Mouse (Mus musculus): ENCODE measurements around the gene Tiam1. TPM values are rescaled to one million over a fixed set of nuclear protein-coding genes. Genes with fewer than 3 reads are reported as not detected.

The Tiam1 gene
- polyA plus RNA-seq, 2 experiments: 1.6 to 4.2 TPM

DNA sequence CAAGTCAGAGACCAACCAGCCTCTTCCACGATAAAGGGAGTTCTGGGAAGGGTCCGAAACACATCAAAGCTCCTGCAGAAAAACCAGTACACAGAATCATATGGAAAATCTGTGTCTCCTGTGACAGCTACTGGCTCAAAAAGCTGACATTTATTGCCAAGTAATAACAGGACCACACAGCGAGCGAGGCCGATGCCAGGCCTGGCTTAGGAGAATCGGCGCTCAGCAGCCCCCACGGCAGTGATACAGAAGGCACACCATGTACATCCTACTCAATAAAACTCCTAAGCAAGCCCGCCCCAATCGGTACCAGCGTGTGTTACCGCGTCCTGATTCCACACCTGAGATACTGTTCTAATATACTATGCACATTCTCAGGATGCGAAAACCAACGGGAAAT, 226.2 kb downstream of the Tiam1 start:
- ATAC-seq (ENCODE audit: insufficient read depth) (no peak), DNase-seq (ENCODE audit: low read depth in 3 of 3, low spot score in 3 of 3) (no peak)
- Histone ChIP-seq H3K36me3 (replicated peaks; ENCODE audit: control insufficient read depth, insufficient read depth, low read depth) (no peaks in the 10 kb centered on the region), H3K9ac (replicated peaks) (no peak overlapping the region), H3K27me3 (ENCODE audit: control insufficient read depth, insufficient read depth, low read length) (no peaks in the 10 kb centered on the region), H3K4me3 (ENCODE audit: insufficient read depth in 1 of 2, low read depth in 2 of 2, low read length in 2 of 2) (no peak overlapping the region), H3K27ac (no peak overlapping the region), H3K9me3 (ENCODE audit: control insufficient read depth, low read length) (no peaks in the 10 kb centered on the region), H3K4me2 (ENCODE audit: low read depth) (no peak overlapping the region), H3K4me1 (replicated peaks; ENCODE audit: control insufficient read depth in 2 of 2, insufficient read depth in 2 of 2, low read length in 1 of 2) (no peaks in the 10 kb centered on the region)
- no peak for TF ChIP-seq EP300 (IDR thresholded peaks at IDR 0.05; ENCODE audit: low read depth)
- TF ChIP-seq CTCF (IDR thresholded peaks at IDR 0.05; ENCODE audit: low read depth): no peak
- 83% methylated on average over 15 of the region's 15 CpGs for WGBS (ENCODE audit: insufficient replicate concordance)

GRCm38 (mm10) chr16:89914946-89915345, 228.6 kb downstream of the Tiam1 start:
- no peak for TF ChIP-seq EP300 (IDR thresholded peaks at IDR 0.05; ENCODE audit: low read depth)
- TF ChIP-seq CTCF (IDR thresholded peaks at IDR 0.05; ENCODE audit: low read depth): no peak
- 81% methylated on average over 4 of the region's 4 CpGs for WGBS (ENCODE audit: insufficient replicate concordance)
- no peak overlapping the region for H3K4me2 ChIP-seq (ENCODE audit: low read depth)
- H3K27ac ChIP-seq: no peak overlapping the region
- no peak overlapping the region for H3K4me3 ChIP-seq (ENCODE audit: insufficient read depth in 1 of 2, low read depth in 2 of 2, low read length in 2 of 2)
- H3K4me1 ChIP-seq (replicated peaks; ENCODE audit: control insufficient read depth in 2 of 2, insufficient read depth in 2 of 2, low read length in 1 of 2): no peaks in the 10 kb centered on the region
- no peaks in the 10 kb centered on the region for H3K27me3 ChIP-seq (ENCODE audit: control insufficient read depth, insufficient read depth, low read length)
- no peaks in the 10 kb centered on the region for H3K9me3 ChIP-seq (ENCODE audit: control insufficient read depth, low read length)
- DNase-seq (ENCODE audit: low read depth in 3 of 3, low spot score in 3 of 3) (no peak), ATAC-seq (ENCODE audit: insufficient read depth) (no peak)
- H3K9ac ChIP-seq (replicated peaks): no peak overlapping the region
- no peaks in the 10 kb centered on the region for H3K36me3 ChIP-seq (replicated peaks; ENCODE audit: control insufficient read depth, insufficient read depth, low read depth)

- ATAC-seq (ENCODE audit: insufficient read depth) (no peak), DNase-seq (ENCODE audit: low read depth in 3 of 3, low spot score in 3 of 3) (no peak)
- Histone ChIP-seq H3K9ac (replicated peaks) (no peak overlapping the region), H3K4me1 (replicated peaks; ENCODE audit: control insufficient read depth in 2 of 2, insufficient read depth in 2 of 2, low read length in 1 of 2) (no peaks in the 10 kb centered on the region), H3K4me3 (ENCODE audit: insufficient read depth in 1 of 2, low read depth in 2 of 2, low read length in 2 of 2) (no peak overlapping the region), H3K9me3 (ENCODE audit: control insufficient read depth, low read length) (no peaks in the 10 kb centered on the region), H3K27me3 (ENCODE audit: control insufficient read depth, insufficient read depth, low read length) (no peaks in the 10 kb centered on the region), H3K4me2 (ENCODE audit: low read depth) (no peak overlapping the region), H3K36me3 (replicated peaks; ENCODE audit: control insufficient read depth, insufficient read depth, low read depth) (no peaks in the 10 kb centered on the region), H3K27ac (no peak overlapping the region)
- 66% methylated on average over 8 of the region's 8 CpGs for WGBS (ENCODE audit: insufficient replicate concordance)
- TF ChIP-seq CTCF (IDR thresholded peaks at IDR 0.05; ENCODE audit: low read depth): no peak
- no peak for TF ChIP-seq EP300 (IDR thresholded peaks at IDR 0.05; ENCODE audit: low read depth)
Observed at GRCm38 (mm10) chr16:89912686-89913375, 230.7 kb downstream of the Tiam1 start.

DNA sequence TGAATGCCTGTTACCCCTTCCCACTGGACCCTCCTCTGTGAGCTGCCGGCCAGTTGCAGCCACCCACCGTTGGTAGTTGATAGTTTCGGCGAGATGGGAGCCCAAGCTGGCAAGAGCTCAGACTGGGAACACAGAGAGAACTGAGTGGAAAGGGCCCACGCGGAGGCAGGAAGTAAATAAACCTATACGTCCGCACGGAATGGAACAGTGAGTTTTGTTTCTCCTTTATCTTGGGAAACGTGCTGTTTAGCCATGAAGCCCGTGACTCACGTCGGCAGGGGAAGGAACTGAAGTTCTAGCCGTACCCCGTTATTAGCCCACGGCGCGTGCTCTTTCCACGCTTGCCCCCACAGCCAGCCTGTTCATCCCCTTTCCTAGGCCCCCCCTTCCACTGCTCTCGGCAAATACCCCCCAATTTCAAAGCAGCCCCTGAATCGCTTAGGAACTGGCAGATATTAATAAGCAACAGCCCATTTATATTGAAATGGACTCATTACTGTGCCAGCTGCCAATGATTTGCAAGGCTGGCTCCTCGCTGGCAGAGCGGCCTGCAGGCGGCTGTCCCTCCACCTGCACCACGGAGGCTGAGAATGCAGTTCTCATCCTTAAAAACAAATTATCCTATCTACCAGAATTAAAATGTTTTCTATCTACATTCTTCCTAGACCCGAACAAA, 234.0 kb downstream of the Tiam1 start:
- TF ChIP-seq CTCF (IDR thresholded peaks at IDR 0.05; ENCODE audit: low read depth) (no peak), EP300 (IDR thresholded peaks at IDR 0.05; ENCODE audit: low read depth) (no peak)
- ATAC-seq (ENCODE audit: insufficient read depth) (no peak), DNase-seq (ENCODE audit: low read depth in 3 of 3, low spot score in 3 of 3) (no peak)
- Histone ChIP-seq H3K9ac (replicated peaks) (no peak overlapping the region), H3K27me3 (ENCODE audit: control insufficient read depth, insufficient read depth, low read length) (no peaks in the 10 kb centered on the region), H3K27ac (no peak overlapping the region), H3K36me3 (replicated peaks; ENCODE audit: control insufficient read depth, insufficient read depth, low read depth) (no peaks in the 10 kb centered on the region), H3K4me2 (ENCODE audit: low read depth) (no peak overlapping the region), H3K4me1 (replicated peaks; ENCODE audit: control insufficient read depth in 2 of 2, insufficient read depth in 2 of 2, low read length in 1 of 2) (no peaks in the 10 kb centered on the region), H3K9me3 (ENCODE audit: control insufficient read depth, low read length) (no peaks in the 10 kb centered on the region), H3K4me3 (ENCODE audit: insufficient read depth in 1 of 2, low read depth in 2 of 2, low read length in 2 of 2) (no peak overlapping the region)
- WGBS (ENCODE audit: insufficient replicate concordance): 63% methylated on average over 26 of the region's 26 CpGs

DNA sequence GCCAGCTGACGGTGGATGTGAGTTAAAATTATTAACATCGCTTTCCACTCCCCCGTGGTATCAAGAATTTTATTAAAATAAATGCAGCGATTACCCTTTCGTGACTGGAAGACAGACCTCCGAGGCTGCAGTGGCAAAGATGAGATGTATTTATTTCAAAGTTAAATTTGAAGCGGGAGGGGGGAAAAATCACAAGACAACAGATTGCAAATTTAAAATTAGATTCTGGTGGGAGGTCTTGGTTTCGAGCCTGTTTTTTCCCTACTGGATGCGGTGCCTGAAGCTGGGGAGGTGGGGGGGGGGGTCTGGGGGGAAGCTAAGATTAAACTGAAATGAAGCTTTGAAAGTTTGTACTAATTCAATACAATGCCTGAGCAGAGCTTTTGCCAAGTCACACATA, 235.9 kb downstream of the Tiam1 start:
- no peaks in the 10 kb centered on the region for H3K9me3 ChIP-seq (ENCODE audit: control insufficient read depth, low read length)
- no peak overlapping the region for H3K4me3 ChIP-seq (ENCODE audit: insufficient read depth in 1 of 2, low read depth in 2 of 2, low read length in 2 of 2)
- H3K36me3 ChIP-seq (replicated peaks; ENCODE audit: control insufficient read depth, insufficient read depth, low read depth): no peaks in the 10 kb centered on the region
- TF ChIP-seq EP300 (IDR thresholded peaks at IDR 0.05; ENCODE audit: low read depth) (no peak), CTCF (IDR thresholded peaks at IDR 0.05; ENCODE audit: low read depth) (no peak)
- no peak overlapping the region for H3K4me2 ChIP-seq (ENCODE audit: low read depth)
- no peak overlapping the region for H3K9ac ChIP-seq (replicated peaks)
- H3K27me3 ChIP-seq (ENCODE audit: control insufficient read depth, insufficient read depth, low read length): no peaks in the 10 kb centered on the region
- no peaks in the 10 kb centered on the region; a peak in 1 of 4 replicates for H3K4me1 ChIP-seq (replicated peaks; ENCODE audit: control insufficient read depth in 2 of 2, insufficient read depth in 2 of 2, low read length in 1 of 2)
- ATAC-seq (ENCODE audit: insufficient read depth) (no peak), DNase-seq (ENCODE audit: low read depth in 3 of 3, low spot score in 3 of 3) (no peak)
- WGBS (ENCODE audit: insufficient replicate concordance): 75% methylated on average over 9 of the region's 9 CpGs
- H3K27ac ChIP-seq: no peak overlapping the region

Data from liver, embryonic 14.5 days (tissue).